Mouse (Mus musculus): ENCODE data around the gene Dapk2. TPM values are rescaled to one million over a fixed set of nuclear protein-coding genes. Genes with fewer than 3 reads are reported as not detected.

Gene Dapk2
- polyA plus RNA-seq, 1 experiment from 2014 or later = 1.4 TPM

- no peaks in the 10 kb centered on the region for H3K36me3 ChIP-seq (replicated peaks)
- no peaks in the 10 kb centered on the region for H3K27me3 ChIP-seq (replicated peaks)
- no peaks in the 10 kb centered on the region for H3K9me3 ChIP-seq
- WGBS = 84% methylated on average over 4 of the region's 4 CpGs
- ATAC-seq (replicated peaks) = no peak
- no peak overlapping the region for H3K4me3 ChIP-seq
- no peak overlapping the region for H3K9ac ChIP-seq
- no peak overlapping the region for H3K4me2 ChIP-seq
- no peak overlapping the region for H3K27ac ChIP-seq
- H3K4me1 ChIP-seq = no peaks in the 10 kb centered on the region
Measured at GRCm38 (mm10) chr9:66243240-66243639, 85.2 kb downstream of the Dapk2 start.

GRCm38 (mm10) chr9:66244079-66244478 lies 86.1 kb downstream of the Dapk2 start:
- no peaks in the 10 kb centered on the region for H3K27me3 ChIP-seq (replicated peaks)
- no peak overlapping the region for H3K4me3 ChIP-seq
- ATAC-seq (replicated peaks) = no peak
- no peaks in the 10 kb centered on the region for H3K9me3 ChIP-seq
- H3K4me2 ChIP-seq = no peak overlapping the region
- 91% methylated on average over 5 of the region's 5 CpGs for WGBS
- H3K4me1 ChIP-seq = no peaks in the 10 kb centered on the region
- no peak overlapping the region for H3K27ac ChIP-seq
- no peaks in the 10 kb centered on the region for H3K36me3 ChIP-seq (replicated peaks)
- H3K9ac ChIP-seq = no peak overlapping the region

- H3K4me3 ChIP-seq = no peak overlapping the region
- no peaks in the 10 kb centered on the region for H3K27me3 ChIP-seq (replicated peaks)
- no peak overlapping the region for H3K9ac ChIP-seq
- WGBS = 61% methylated on average over 4 of the region's 4 CpGs
- H3K36me3 ChIP-seq (replicated peaks) = no peaks in the 10 kb centered on the region
- no peak overlapping the region for H3K4me2 ChIP-seq
- no peak for ATAC-seq (replicated peaks)
- no peak overlapping the region for H3K27ac ChIP-seq
- no peaks in the 10 kb centered on the region for H3K9me3 ChIP-seq
- no peaks in the 10 kb centered on the region for H3K4me1 ChIP-seq
Measured at GRCm38 (mm10) chr9:66245707-66246106, 87.7 kb downstream of the Dapk2 start.

GRCm38 (mm10) chr9:66249281-66249680 lies 91.3 kb downstream of the Dapk2 start:
- Histone ChIP-seq H3K27ac (no peak overlapping the region), H3K4me1 (no peaks in the 10 kb centered on the region), H3K9ac (no peak overlapping the region), H3K27me3 (replicated peaks) (no peaks in the 10 kb centered on the region), H3K36me3 (replicated peaks) (no peaks in the 10 kb centered on the region), H3K4me2 (no peak overlapping the region), H3K4me3 (no peak overlapping the region), H3K9me3 (no peaks in the 10 kb centered on the region)
- WGBS = 90% methylated on average over 6 of the region's 6 CpGs
- ATAC-seq (replicated peaks) = no peak

GRCm38 (mm10) chr9:66251159-66251691 lies 93.2 kb downstream of the Dapk2 start:
- Histone ChIP-seq H3K36me3 (replicated peaks) (no peaks in the 10 kb centered on the region), H3K27me3 (replicated peaks) (no peaks in the 10 kb centered on the region), H3K4me3 (no peak overlapping the region), H3K4me2 (no peak overlapping the region), H3K9ac (no peak overlapping the region), H3K9me3 (no peaks in the 10 kb centered on the region), H3K4me1 (no peaks in the 10 kb centered on the region), H3K27ac (no peak overlapping the region)
- 63% methylated on average over 6 of the region's 6 CpGs for WGBS
- ATAC-seq (replicated peaks) = no peak

GRCm38 (mm10) chr9:66261741-66262140 lies 103.7 kb downstream of the Dapk2 start:
- 75% methylated on average over 2 of the region's 2 CpGs for WGBS
- no peaks in the 10 kb centered on the region for H3K36me3 ChIP-seq (replicated peaks)
- no peak overlapping the region for H3K27ac ChIP-seq
- H3K4me3 ChIP-seq = no peak overlapping the region
- no peaks in the 10 kb centered on the region for H3K9me3 ChIP-seq
- H3K27me3 ChIP-seq (replicated peaks) = no peaks in the 10 kb centered on the region
- no peaks in the 10 kb centered on the region for H3K4me1 ChIP-seq
- H3K4me2 ChIP-seq = no peak overlapping the region
- no peak overlapping the region for H3K9ac ChIP-seq
- ATAC-seq (replicated peaks) = no peak

- Histone ChIP-seq H3K9me3 (no peaks in the 10 kb centered on the region), H3K4me3 (no peak overlapping the region)
- 92% methylated on average over 2 of the region's 2 CpGs for WGBS
Measured at GRCm38 (mm10) chr9:66263701-66264100, 105.7 kb downstream of the Dapk2 start.

GRCm38 (mm10) chr9:66265645-66266044 lies 107.6 kb downstream of the Dapk2 start:
- H3K4me2 ChIP-seq = no peak overlapping the region
- WGBS = 41% methylated on average over 2 of the region's 2 CpGs
- no peak for ATAC-seq (replicated peaks)
- no peaks in the 10 kb centered on the region for H3K27me3 ChIP-seq (replicated peaks)
- no peak overlapping the region for H3K27ac ChIP-seq
- no peaks in the 10 kb centered on the region for H3K36me3 ChIP-seq (replicated peaks)
- no peaks in the 10 kb centered on the region for H3K4me1 ChIP-seq
- H3K9me3 ChIP-seq = no peaks in the 10 kb centered on the region
- no peak overlapping the region for H3K4me3 ChIP-seq
- H3K9ac ChIP-seq = no peak overlapping the region

More at GRCm38 (mm10) chr9:66263701-66264100, 105.7 kb downstream of the Dapk2 start:
- Histone ChIP-seq H3K27ac (no peak overlapping the region), H3K27me3 (replicated peaks) (no peaks in the 10 kb centered on the region), H3K4me1 (no peaks in the 10 kb centered on the region), H3K36me3 (replicated peaks) (no peaks in the 10 kb centered on the region), H3K4me2 (no peak overlapping the region), H3K9ac (no peak overlapping the region)
- ATAC-seq (replicated peaks) = no peak

GRCm38 (mm10) chr9:66266237-66267170 lies 108.5 kb downstream of the Dapk2 start:
- Histone ChIP-seq H3K9ac (no peak overlapping the region), H3K27ac (no peak overlapping the region), H3K9me3 (no peaks in the 10 kb centered on the region), H3K27me3 (replicated peaks) (no peaks in the 10 kb centered on the region), H3K4me2 (no peak overlapping the region), H3K4me3 (no peak overlapping the region), H3K4me1 (no peaks in the 10 kb centered on the region), H3K36me3 (replicated peaks) (no peaks in the 10 kb centered on the region)
- 65% methylated on average over 5 of the region's 5 CpGs for WGBS
- no peak for ATAC-seq (replicated peaks)

GRCm38 (mm10) chr9:66268804-66269203 lies 110.8 kb downstream of the Dapk2 start:
- Histone ChIP-seq H3K9ac (no peak overlapping the region), H3K4me3 (no peak overlapping the region), H3K36me3 (replicated peaks) (no peaks in the 10 kb centered on the region), H3K27ac (no peak overlapping the region), H3K9me3 (no peaks in the 10 kb centered on the region), H3K4me1 (no peaks in the 10 kb centered on the region), H3K4me2 (no peak overlapping the region), H3K27me3 (replicated peaks) (no peaks in the 10 kb centered on the region)
- WGBS = 73% methylated on average over 4 of the region's 4 CpGs
- ATAC-seq (replicated peaks) = no peak

- no peak overlapping the region for H3K4me2 ChIP-seq
- H3K9ac ChIP-seq = no peak overlapping the region
- ATAC-seq (replicated peaks) = no peak
- H3K27me3 ChIP-seq (replicated peaks) = no peaks in the 10 kb centered on the region
- 72% methylated on average over 4 of the region's 4 CpGs for WGBS
- H3K4me1 ChIP-seq = peaks cover 7% of the 10 kb centered on the region
- no peaks in the 10 kb centered on the region for H3K9me3 ChIP-seq
- H3K27ac ChIP-seq = no peak overlapping the region
- H3K36me3 ChIP-seq (replicated peaks) = no peaks in the 10 kb centered on the region
- H3K4me3 ChIP-seq = no peak overlapping the region
Measured at GRCm38 (mm10) chr9:66270038-66270437, 112.0 kb downstream of the Dapk2 start.

- Histone ChIP-seq H3K36me3 (replicated peaks) (no peaks in the 10 kb centered on the region), H3K4me2 (no peak overlapping the region), H3K4me1 (peaks cover 17% of the 10 kb centered on the region), H3K27me3 (replicated peaks) (no peaks in the 10 kb centered on the region), H3K27ac (no peak overlapping the region), H3K9me3 (no peaks in the 10 kb centered on the region), H3K9ac (no peak overlapping the region), H3K4me3 (no peak overlapping the region)
- no peak for ATAC-seq (replicated peaks)
- 41% methylated on average over 5 of the region's 5 CpGs for WGBS
Measured at GRCm38 (mm10) chr9:66271726-66272125, 113.7 kb downstream of the Dapk2 start.

- Histone ChIP-seq H3K9ac (no peak overlapping the region), H3K27me3 (replicated peaks) (no peaks in the 10 kb centered on the region), H3K9me3 (no peaks in the 10 kb centered on the region), H3K4me3 (no peak overlapping the region), H3K4me2 (no peak overlapping the region), H3K4me1 (peaks cover 17% of the 10 kb centered on the region), H3K27ac (no peak overlapping the region), H3K36me3 (replicated peaks) (no peaks in the 10 kb centered on the region)
- 86% methylated on average over 1 of the region's 1 CpGs for WGBS
- ATAC-seq (replicated peaks) = no peak
Measured at GRCm38 (mm10) chr9:66273632-66274031, 115.6 kb downstream of the Dapk2 start.
